Mouse (Mus musculus): ENCODE data around the gene Mrgprb5.
"Not testable (repeated sequence)": the region's sequence is repeated elsewhere in the genome, so short reads cannot be mapped to it uniquely, and the experiment has no call there.

Mrgprb5 gene

GRCm38 (mm10) chr7:48168919-48169318 lies at the start of gene Mrgprb5:
TSS of gene Mrgprb5 (minus strand) at chr7:48169019.
- no peak for DNase-seq (ENCODE audit: low spot score in 2 of 2)

GRCm38 (mm10) chr7:48199188-48199587 lies 30.4 kb upstream of the Mrgprb5 start, which contains the start of gene Mrgprb4:
TSS of gene Mrgprb4 (minus strand) at chr7:48199288.
- DNase-seq (ENCODE audit: low spot score in 2 of 2) = no peak

- no peak for DNase-seq (ENCODE audit: low spot score in 2 of 2)
Observed at GRCm38 (mm10) chr7:48167471-48167870, 1.3 kb downstream of the Mrgprb5 start.

- DNase-seq (ENCODE audit: low spot score in 2 of 2) = no peak
Observed at GRCm38 (mm10) chr7:48138248-48138702, 30.5 kb downstream of the Mrgprb5 start.

- DNase-seq (ENCODE audit: low spot score in 2 of 2) = no peak
Observed at GRCm38 (mm10) chr7:48137216-48138077, 31.4 kb downstream of the Mrgprb5 start.

- no peak for DNase-seq (ENCODE audit: low spot score in 2 of 2)
Observed at GRCm38 (mm10) chr7:48132674-48133073, 36.1 kb downstream of the Mrgprb5 start.

GRCm38 (mm10) chr7:48132247-48132646 lies 36.6 kb downstream of the Mrgprb5 start:
- DNase-seq (ENCODE audit: low spot score in 2 of 2) = not testable (repeated sequence)

GRCm38 (mm10) chr7:48131820-48132219 lies 37.0 kb downstream of the Mrgprb5 start:
- not testable (repeated sequence) for DNase-seq (ENCODE audit: low spot score in 2 of 2)

- DNase-seq (ENCODE audit: low spot score in 2 of 2) = no peak
Observed at GRCm38 (mm10) chr7:48123806-48124205, 45.0 kb downstream of the Mrgprb5 start.
